Mouse (Mus musculus): ENCODE results near the gene Cd274. TPM values are rescaled to one million over a fixed set of nuclear protein-coding genes. Genes with fewer than 3 reads are reported as not detected.

Gene Cd274
- polyA plus RNA-seq, 1 experiment from 2014 or later, result 4.1 TPM

DNA sequence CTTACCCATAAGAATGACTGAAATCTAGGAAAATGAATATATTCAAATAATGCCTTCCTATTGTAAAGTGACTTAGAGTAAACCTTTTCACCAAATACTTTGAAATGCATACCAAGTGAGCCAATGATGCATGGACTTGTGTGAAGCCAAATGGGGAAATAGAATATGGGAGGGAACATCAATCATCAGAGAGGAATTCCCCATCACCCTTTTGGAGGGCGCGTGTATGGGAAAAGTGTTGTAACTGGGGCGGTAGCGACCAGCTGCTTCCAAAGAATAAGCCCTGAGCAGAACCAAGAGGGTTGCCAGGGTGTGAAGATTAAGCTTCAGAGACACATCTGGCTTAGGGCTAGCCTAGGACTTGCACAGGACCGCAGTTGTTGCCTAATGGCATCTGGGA, 16.1 kb downstream of the Cd274 start:
- no peak for ATAC-seq (replicated peaks; ENCODE audit: extremely low read depth, insufficient read depth, low FRiP score)
- H3K4me3 ChIP-seq (ENCODE audit: low read length), result no peak overlapping the region
- H3K9ac ChIP-seq (ENCODE audit: low read length), result no peak overlapping the region
- H3K4me2 ChIP-seq (ENCODE audit: low read depth, low read length), result no peak overlapping the region
- H3K27ac ChIP-seq (ENCODE audit: low read length), result no peak overlapping the region
- no peaks in the 10 kb centered on the region for H3K36me3 ChIP-seq (ENCODE audit: control insufficient read depth, insufficient read depth)
- no peaks in the 10 kb centered on the region for H3K27me3 ChIP-seq (ENCODE audit: control insufficient read depth, insufficient read depth, low read length)
- WGBS, result 93% methylated on average over 5 of the region's 5 CpGs
- no peaks in the 10 kb centered on the region for H3K9me3 ChIP-seq (replicated peaks; ENCODE audit: control insufficient read depth, low read length)
- H3K4me1 ChIP-seq (ENCODE audit: control insufficient read depth, insufficient read depth, low read length), result no peaks in the 10 kb centered on the region

DNA sequence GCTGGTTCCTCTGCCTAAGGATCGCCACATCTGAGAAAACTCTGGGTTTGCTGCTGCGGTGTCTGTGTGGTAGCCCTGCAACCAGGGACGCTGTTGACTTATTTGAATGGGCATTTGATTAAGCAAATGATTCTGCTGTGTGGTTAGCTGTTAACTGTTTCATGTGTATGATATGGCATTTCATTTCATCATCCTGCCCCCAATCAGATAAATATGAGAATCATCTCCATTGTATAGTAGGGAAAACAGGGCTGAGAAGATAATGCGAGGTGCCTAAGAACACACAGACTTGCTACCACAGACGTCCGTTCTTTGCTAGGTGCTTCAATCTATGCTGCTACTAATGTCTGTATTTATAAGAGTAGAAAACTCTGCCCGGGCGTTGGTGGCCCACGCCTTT, 17.2 kb downstream of the Cd274 start:
- Histone ChIP-seq H3K27me3 (ENCODE audit: control insufficient read depth, insufficient read depth, low read length) (no peaks in the 10 kb centered on the region), H3K4me2 (ENCODE audit: low read depth, low read length) (no peak overlapping the region), H3K4me1 (ENCODE audit: control insufficient read depth, insufficient read depth, low read length) (no peaks in the 10 kb centered on the region), H3K36me3 (ENCODE audit: control insufficient read depth, insufficient read depth) (no peaks in the 10 kb centered on the region), H3K4me3 (ENCODE audit: low read length) (no peak overlapping the region), H3K9me3 (replicated peaks; ENCODE audit: control insufficient read depth, low read length) (no peaks in the 10 kb centered on the region), H3K27ac (ENCODE audit: low read length) (no peak overlapping the region), H3K9ac (ENCODE audit: low read length) (no peak overlapping the region)
- ATAC-seq (replicated peaks; ENCODE audit: extremely low read depth, insufficient read depth, low FRiP score), result no peak
- WGBS, result 87% methylated on average over 9 of the region's 9 CpGs

DNA sequence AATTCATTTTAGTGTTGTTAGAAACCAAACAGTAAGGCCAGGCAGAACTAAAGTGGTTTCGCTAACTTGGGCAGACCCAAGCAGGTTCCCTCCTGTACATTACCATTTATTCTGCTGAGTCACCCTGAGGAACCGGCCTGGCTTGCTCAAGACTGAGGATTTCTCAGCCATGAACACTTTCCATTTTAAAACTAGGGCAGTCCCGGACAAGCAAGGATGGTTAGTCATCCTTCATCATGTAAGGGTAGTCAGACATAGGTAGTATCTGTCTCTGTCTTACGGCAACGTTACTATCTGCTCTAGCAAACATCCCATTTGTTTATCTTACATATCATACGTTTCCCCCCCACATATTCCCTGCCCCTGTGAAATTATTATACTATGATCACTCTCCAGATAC, 17.7 kb downstream of the Cd274 start:
- H3K4me1 ChIP-seq (ENCODE audit: control insufficient read depth, insufficient read depth, low read length), result no peaks in the 10 kb centered on the region
- no peaks in the 10 kb centered on the region for H3K27me3 ChIP-seq (ENCODE audit: control insufficient read depth, insufficient read depth, low read length)
- H3K4me2 ChIP-seq (ENCODE audit: low read depth, low read length), result no peak overlapping the region
- H3K36me3 ChIP-seq (ENCODE audit: control insufficient read depth, insufficient read depth), result no peaks in the 10 kb centered on the region
- no peak overlapping the region for H3K27ac ChIP-seq (ENCODE audit: low read length)
- H3K4me3 ChIP-seq (ENCODE audit: low read length), result no peak overlapping the region
- no peak for ATAC-seq (replicated peaks; ENCODE audit: extremely low read depth, insufficient read depth, low FRiP score)
- 79% methylated on average over 6 of the region's 6 CpGs for WGBS
- H3K9ac ChIP-seq (ENCODE audit: low read length), result no peak overlapping the region
- no peaks in the 10 kb centered on the region for H3K9me3 ChIP-seq (replicated peaks; ENCODE audit: control insufficient read depth, low read length)

DNA sequence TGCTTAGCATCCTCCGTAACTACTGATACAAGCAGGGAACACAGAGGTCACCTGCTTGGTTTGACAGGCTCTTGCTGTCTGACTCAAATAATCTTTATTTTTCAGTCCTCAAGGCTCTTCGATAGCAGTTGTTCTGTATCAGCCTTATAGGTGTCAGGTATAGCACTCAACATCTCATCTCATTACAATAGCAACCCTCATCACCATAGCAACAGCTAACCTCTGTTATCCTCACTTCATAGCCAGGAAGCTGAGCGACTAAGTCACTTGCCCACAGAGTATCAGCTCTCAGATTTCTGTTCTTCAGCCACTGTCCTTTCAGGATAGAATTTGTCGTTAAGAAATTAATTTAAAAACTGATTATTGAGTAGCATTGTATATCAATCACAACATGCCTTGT, 18.6 kb downstream of the Cd274 start:
- H3K9ac ChIP-seq (ENCODE audit: low read length), result no peak overlapping the region
- WGBS, result 81% methylated on average over 4 of the region's 4 CpGs
- H3K9me3 ChIP-seq (replicated peaks; ENCODE audit: control insufficient read depth, low read length), result no peaks in the 10 kb centered on the region
- H3K27me3 ChIP-seq (ENCODE audit: control insufficient read depth, insufficient read depth, low read length), result no peaks in the 10 kb centered on the region
- no peak overlapping the region for H3K4me3 ChIP-seq (ENCODE audit: low read length)
- ATAC-seq (replicated peaks; ENCODE audit: extremely low read depth, insufficient read depth, low FRiP score), result no peak
- H3K4me1 ChIP-seq (ENCODE audit: control insufficient read depth, insufficient read depth, low read length), result no peaks in the 10 kb centered on the region
- no peak overlapping the region for H3K27ac ChIP-seq (ENCODE audit: low read length)
- H3K4me2 ChIP-seq (ENCODE audit: low read depth, low read length), result no peak overlapping the region
- no peaks in the 10 kb centered on the region for H3K36me3 ChIP-seq (ENCODE audit: control insufficient read depth, insufficient read depth)

DNA sequence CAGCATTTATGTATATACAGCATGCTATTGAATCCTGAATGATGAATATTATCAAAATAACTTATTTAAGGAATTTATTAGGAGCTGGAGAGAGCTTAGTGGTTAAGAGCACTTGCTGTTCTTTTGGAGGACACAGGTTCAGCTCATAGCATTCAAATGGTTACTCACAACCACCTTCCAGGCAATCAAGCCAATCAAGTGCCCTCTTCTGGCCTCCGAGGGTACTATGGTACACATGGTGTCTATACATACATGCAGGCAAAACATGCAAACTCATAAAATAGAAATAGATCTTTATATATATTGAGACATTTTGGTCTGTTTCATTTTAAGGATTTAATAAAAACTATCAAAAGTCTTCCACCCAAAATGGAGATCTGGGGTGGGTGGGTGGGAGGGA, 21.6 kb downstream of the Cd274 start:
- Histone ChIP-seq H3K4me3 (ENCODE audit: low read length) (no peak overlapping the region), H3K4me1 (ENCODE audit: control insufficient read depth, insufficient read depth, low read length) (no peaks in the 10 kb centered on the region), H3K27me3 (ENCODE audit: control insufficient read depth, insufficient read depth, low read length) (no peaks in the 10 kb centered on the region), H3K27ac (ENCODE audit: low read length) (no peak overlapping the region), H3K9me3 (replicated peaks; ENCODE audit: control insufficient read depth, low read length) (no peaks in the 10 kb centered on the region), H3K9ac (ENCODE audit: low read length) (no peak overlapping the region), H3K36me3 (ENCODE audit: control insufficient read depth, insufficient read depth) (no peaks in the 10 kb centered on the region), H3K4me2 (ENCODE audit: low read depth, low read length) (no peak overlapping the region)
- ATAC-seq (replicated peaks; ENCODE audit: extremely low read depth, insufficient read depth, low FRiP score), result no peak
- 91% methylated on average over 1 of the region's 1 CpGs for WGBS

DNA sequence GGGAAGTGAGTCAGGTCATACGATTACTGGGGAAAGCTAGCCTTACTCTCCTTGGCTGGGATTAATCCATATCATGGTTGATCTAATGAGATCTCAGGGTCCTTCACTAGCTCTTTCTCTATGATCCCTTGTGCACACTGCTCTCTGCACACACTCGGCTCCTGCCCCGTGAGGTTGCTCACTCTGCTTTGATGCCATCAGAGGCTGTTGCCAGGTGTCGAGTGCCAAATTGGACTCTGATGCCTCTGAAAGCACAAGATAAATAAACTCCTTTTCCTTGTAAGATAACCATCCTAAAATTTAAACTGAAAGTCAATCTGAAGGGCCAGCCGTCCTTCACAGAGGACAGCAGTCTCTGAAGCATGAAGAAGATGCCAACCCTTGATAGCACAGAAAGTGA, 23.2 kb downstream of the Cd274 start:
- WGBS, result 53% methylated on average over 5 of the region's 5 CpGs

DNA sequence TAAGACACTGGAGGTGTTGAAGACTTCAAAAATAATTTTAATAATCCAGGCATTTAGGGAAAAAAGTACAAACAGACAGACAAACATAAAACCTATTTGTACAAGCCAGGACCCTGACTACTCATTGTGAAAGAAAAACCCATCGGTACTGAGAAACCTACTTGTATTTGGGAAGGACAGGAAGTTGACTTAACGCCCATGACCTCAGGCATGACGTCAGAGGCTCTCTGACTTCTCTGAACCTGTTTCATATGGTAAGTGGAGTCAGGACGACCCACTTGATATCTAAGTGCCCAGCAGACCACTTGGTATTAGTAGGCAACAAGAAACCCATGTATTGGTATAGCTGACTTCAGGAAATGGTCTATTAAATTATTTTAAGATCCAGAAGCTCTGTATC, 24.0 kb downstream of the Cd274 start:
- 53% methylated on average over 4 of the region's 4 CpGs for WGBS
- no peaks in the 10 kb centered on the region for H3K4me1 ChIP-seq (ENCODE audit: control insufficient read depth, insufficient read depth, low read length)
- H3K36me3 ChIP-seq (ENCODE audit: control insufficient read depth, insufficient read depth), result no peaks in the 10 kb centered on the region

More for the DNA sequence above, 23.2 kb downstream of the Cd274 start:
- H3K4me2 ChIP-seq (ENCODE audit: low read depth, low read length), result no peak overlapping the region
- ATAC-seq (replicated peaks; ENCODE audit: extremely low read depth, insufficient read depth, low FRiP score), result no peak
- no peak overlapping the region for H3K9ac ChIP-seq (ENCODE audit: low read length)
- no peaks in the 10 kb centered on the region for H3K36me3 ChIP-seq (ENCODE audit: control insufficient read depth, insufficient read depth)
- H3K9me3 ChIP-seq (replicated peaks; ENCODE audit: control insufficient read depth, low read length), result no peaks in the 10 kb centered on the region
- no peak overlapping the region for H3K27ac ChIP-seq (ENCODE audit: low read length)
- H3K27me3 ChIP-seq (ENCODE audit: control insufficient read depth, insufficient read depth, low read length), result no peaks in the 10 kb centered on the region
- H3K4me1 ChIP-seq (ENCODE audit: control insufficient read depth, insufficient read depth, low read length), result no peaks in the 10 kb centered on the region
- H3K4me3 ChIP-seq (ENCODE audit: low read length), result no peak overlapping the region

DNA sequence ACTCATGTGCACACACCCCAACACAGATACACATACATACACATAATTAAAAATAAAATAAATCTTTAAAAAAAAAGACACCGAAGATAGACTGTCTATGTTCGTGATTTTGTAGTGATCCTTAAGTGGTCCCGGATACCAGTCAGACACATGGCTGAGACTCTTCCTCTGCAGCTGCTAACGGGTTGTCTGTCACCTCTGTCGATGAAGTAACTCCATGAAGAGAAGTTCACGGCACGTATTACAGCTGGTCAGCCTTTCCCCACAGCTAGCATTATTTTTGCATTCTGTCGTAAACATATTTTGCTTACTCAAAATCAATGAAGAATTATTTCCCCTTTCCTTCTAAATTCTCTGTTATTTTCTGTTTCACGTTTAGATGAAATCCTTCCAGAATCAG, 26.1 kb downstream of the Cd274 start:
- Histone ChIP-seq H3K9ac (ENCODE audit: low read length) (no peak overlapping the region), H3K4me2 (ENCODE audit: low read depth, low read length) (no peak overlapping the region), H3K36me3 (ENCODE audit: control insufficient read depth, insufficient read depth) (no peaks in the 10 kb centered on the region), H3K27me3 (ENCODE audit: control insufficient read depth, insufficient read depth, low read length) (no peaks in the 10 kb centered on the region), H3K9me3 (replicated peaks; ENCODE audit: control insufficient read depth, low read length) (peaks cover 4% of the 10 kb centered on the region), H3K4me1 (ENCODE audit: control insufficient read depth, insufficient read depth, low read length) (no peaks in the 10 kb centered on the region), H3K27ac (ENCODE audit: low read length) (no peak overlapping the region), H3K4me3 (ENCODE audit: low read length) (no peak overlapping the region)
- ATAC-seq (replicated peaks; ENCODE audit: extremely low read depth, insufficient read depth, low FRiP score), result no peak
- WGBS, result 81% methylated on average over 9 of the region's 9 CpGs

More for the DNA sequence above, 24.0 kb downstream of the Cd274 start:
- Histone ChIP-seq H3K27me3 (ENCODE audit: control insufficient read depth, insufficient read depth, low read length) (no peaks in the 10 kb centered on the region), H3K4me2 (ENCODE audit: low read depth, low read length) (no peak overlapping the region), H3K9ac (ENCODE audit: low read length) (no peak overlapping the region), H3K4me3 (ENCODE audit: low read length) (no peak overlapping the region), H3K9me3 (replicated peaks; ENCODE audit: control insufficient read depth, low read length) (no peaks in the 10 kb centered on the region), H3K27ac (ENCODE audit: low read length) (no peak overlapping the region)
- ATAC-seq (replicated peaks; ENCODE audit: extremely low read depth, insufficient read depth, low FRiP score), result no peak

DNA sequence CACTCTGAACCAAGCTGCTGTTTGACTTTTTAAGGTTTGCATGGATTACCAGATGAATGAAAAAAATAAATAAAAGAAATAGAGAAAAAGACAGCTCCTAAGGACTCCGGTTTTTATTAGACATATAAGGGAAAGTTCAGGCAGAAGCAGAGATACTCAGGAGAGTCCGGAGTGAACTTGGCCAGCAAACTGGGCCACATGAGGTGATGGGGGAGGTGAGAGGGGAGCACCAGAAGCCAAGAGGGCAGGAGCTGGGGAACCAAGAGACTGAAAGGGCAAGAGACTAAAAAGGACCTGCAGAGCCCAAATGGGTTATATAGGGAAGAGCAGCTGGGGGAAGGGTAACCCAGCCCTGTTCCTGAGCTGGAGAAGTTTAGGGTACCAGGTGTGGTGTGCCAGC, 27.5 kb downstream of the Cd274 start:
- H3K9ac ChIP-seq (ENCODE audit: low read length), result no peak overlapping the region
- H3K9me3 ChIP-seq (replicated peaks; ENCODE audit: control insufficient read depth, low read length), result peaks cover 4% of the 10 kb centered on the region
- ATAC-seq (replicated peaks; ENCODE audit: extremely low read depth, insufficient read depth, low FRiP score), result no peak
- WGBS, result 88% methylated on average over 2 of the region's 2 CpGs
- no peak overlapping the region for H3K27ac ChIP-seq (ENCODE audit: low read length)
- no peaks in the 10 kb centered on the region for H3K4me1 ChIP-seq (ENCODE audit: control insufficient read depth, insufficient read depth, low read length)
- no peak overlapping the region for H3K4me3 ChIP-seq (ENCODE audit: low read length)
- H3K27me3 ChIP-seq (ENCODE audit: control insufficient read depth, insufficient read depth, low read length), result no peaks in the 10 kb centered on the region
- no peaks in the 10 kb centered on the region for H3K36me3 ChIP-seq (ENCODE audit: control insufficient read depth, insufficient read depth)
- H3K4me2 ChIP-seq (ENCODE audit: low read depth, low read length), result no peak overlapping the region

DNA sequence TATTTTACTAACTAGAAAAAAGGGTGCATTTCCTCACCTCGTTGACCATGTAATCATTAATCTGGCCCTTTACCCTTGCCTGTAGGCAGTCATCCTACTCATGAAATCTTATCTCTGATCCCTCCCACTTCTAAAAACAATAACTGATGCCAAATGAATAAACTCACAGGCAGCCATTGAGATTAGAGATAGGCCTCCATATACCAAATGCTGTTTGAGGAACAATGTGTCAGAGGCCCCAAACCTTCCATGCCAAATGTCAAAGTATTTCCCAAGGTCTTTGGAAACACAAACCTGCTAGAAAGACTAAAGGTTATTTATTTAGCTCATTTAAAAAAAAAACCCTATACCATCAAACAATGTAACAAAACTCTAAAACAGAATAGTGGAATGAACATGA, 29.1 kb downstream of the Cd274 start:
- Histone ChIP-seq H3K9ac (ENCODE audit: low read length) (no peak overlapping the region), H3K36me3 (ENCODE audit: control insufficient read depth, insufficient read depth) (no peaks in the 10 kb centered on the region), H3K4me2 (ENCODE audit: low read depth, low read length) (no peak overlapping the region), H3K27me3 (ENCODE audit: control insufficient read depth, insufficient read depth, low read length) (no peaks in the 10 kb centered on the region), H3K27ac (ENCODE audit: low read length) (no peak overlapping the region), H3K4me3 (ENCODE audit: low read length) (no peak overlapping the region), H3K9me3 (replicated peaks; ENCODE audit: control insufficient read depth, low read length) (peaks cover 4% of the 10 kb centered on the region), H3K4me1 (ENCODE audit: control insufficient read depth, insufficient read depth, low read length) (no peaks in the 10 kb centered on the region)
- 42% methylated on average over 1 of the region's 1 CpGs for WGBS
- no peak for ATAC-seq (replicated peaks; ENCODE audit: extremely low read depth, insufficient read depth, low FRiP score)
